Mouse (Mus musculus): ENCODE data around the gene Pnmal1. TPM values are rescaled to one million over a fixed set of nuclear protein-coding genes. Genes with fewer than 3 reads are reported as not detected.
"Not testable (repeated sequence)": the region's sequence is repeated elsewhere in the genome, so short reads cannot be mapped to it uniquely, and the experiment has no call there.

Pnmal1 gene
- total and polyA plus RNA-seq, 2 experiments from 2014 or later = 41.2 to 65.2 TPM

DNA sequence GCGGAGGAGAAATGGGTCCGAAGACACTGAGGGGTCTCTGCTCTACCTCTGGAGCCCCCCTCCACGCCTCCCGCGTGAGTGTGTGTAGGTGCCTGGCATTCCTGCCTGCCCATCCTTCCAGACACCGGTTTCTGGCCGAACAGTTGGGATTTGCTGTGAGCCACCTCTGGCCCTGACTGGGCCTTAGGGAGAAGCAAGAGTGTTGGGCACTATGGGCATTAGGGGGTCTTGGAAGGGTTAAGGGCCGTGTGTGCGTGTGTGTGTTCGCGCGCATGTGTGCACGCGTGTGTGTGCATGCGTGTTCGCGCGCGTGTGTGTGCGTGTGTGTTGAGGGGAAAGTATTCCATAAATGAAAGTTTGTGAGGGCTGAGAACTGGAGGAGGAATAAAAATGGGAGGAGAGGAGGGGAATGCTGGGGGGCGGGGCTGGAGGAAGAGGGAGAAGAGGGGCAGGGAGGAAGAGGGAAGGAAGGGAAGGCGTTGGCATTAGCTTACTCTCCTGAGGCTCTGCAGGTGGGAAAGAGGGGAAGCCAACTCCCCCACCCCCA is 12.1 kb upstream of the Pnmal1 start:
- ATAC-seq (ENCODE audit: low FRiP score) (no peak), DNase-seq (ENCODE audit: low spot score) (no peak)
- H3K36me3 ChIP-seq (ENCODE audit: insufficient read depth, low read length) = no peaks in the 10 kb centered on the region; the same call in 1 of the 2 replicates
- TF ChIP-seq CTCF (IDR thresholded peaks at IDR 0.05) = no peak
- no peaks in the 10 kb centered on the region for H3K27me3 ChIP-seq (ENCODE audit: insufficient read depth, low read length)
- H3K4me3 ChIP-seq (ENCODE audit: low read depth, low read length) = peak overlapping the region; percentile 69
- peak overlapping the region; percentile 93 for H3K27ac ChIP-seq (ENCODE audit: low read depth, low read length)
- H3K4me1 ChIP-seq (ENCODE audit: insufficient read depth, low read length) = peaks cover 25% of the 10 kb centered on the region
- peak overlapping the region; percentile 93 for H3K9ac ChIP-seq (replicated peaks; ENCODE audit: low read length, poor library complexity, severe bottlenecking)
- H3K4me2 ChIP-seq (ENCODE audit: low read depth, low read length, poor library complexity, severe bottlenecking) = peak overlapping the region; percentile 93
- whole genome bisulfite sequencing = 9% methylated on average over 20 of the region's 22 CpGs
- H3K9me3 ChIP-seq (ENCODE audit: low read length) = no peaks in the 10 kb centered on the region

DNA sequence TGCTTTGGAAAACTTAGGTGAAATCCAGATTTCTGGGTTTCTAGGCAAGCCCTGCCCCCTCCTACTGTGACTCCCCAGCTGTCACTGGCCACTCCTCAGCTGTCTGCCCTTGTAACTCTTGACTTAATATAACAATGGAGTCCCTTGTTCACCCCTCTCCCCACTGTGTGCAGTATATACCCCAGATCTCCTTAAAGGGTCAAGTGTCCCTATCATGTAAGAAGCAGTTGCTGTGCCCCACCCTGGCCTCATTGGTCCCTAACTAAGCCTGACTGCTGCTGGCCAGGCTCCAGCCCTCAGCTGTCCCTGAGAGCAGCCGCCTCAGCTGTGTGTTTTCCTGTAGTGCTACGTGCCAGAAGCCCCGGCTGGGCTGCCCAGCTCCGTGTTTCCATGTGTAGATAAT is 11.5 kb upstream of the Pnmal1 start:
- TF ChIP-seq CTCF (IDR thresholded peaks at IDR 0.05) = no peak
- no peak for ATAC-seq (ENCODE audit: low FRiP score)
- H3K9ac ChIP-seq (replicated peaks; ENCODE audit: low read length, poor library complexity, severe bottlenecking) = peak overlapping the region; percentile 93
- H3K36me3 ChIP-seq (ENCODE audit: insufficient read depth, low read length) = no peaks in the 10 kb centered on the region; the same call in 1 of the 2 replicates
- H3K4me2 ChIP-seq (ENCODE audit: low read depth, low read length, poor library complexity, severe bottlenecking) = peak overlapping the region; percentile 93
- H3K27me3 ChIP-seq (ENCODE audit: insufficient read depth, low read length) = no peaks in the 10 kb centered on the region
- 0% methylated on average over 4 of the region's 4 CpGs for WGBS
- no peaks in the 10 kb centered on the region for H3K9me3 ChIP-seq (ENCODE audit: low read length)
- peak overlapping the region; percentile 93; the same call in 1 of the 2 replicates for H3K27ac ChIP-seq (ENCODE audit: low read depth, low read length)
- H3K4me1 ChIP-seq (ENCODE audit: insufficient read depth, low read length) = peaks cover 25% of the 10 kb centered on the region
- peak overlapping the region; percentile 69 for H3K4me3 ChIP-seq (ENCODE audit: low read depth, low read length)
- DNase-seq (ENCODE audit: low spot score) = peak; percentile 82

DNA sequence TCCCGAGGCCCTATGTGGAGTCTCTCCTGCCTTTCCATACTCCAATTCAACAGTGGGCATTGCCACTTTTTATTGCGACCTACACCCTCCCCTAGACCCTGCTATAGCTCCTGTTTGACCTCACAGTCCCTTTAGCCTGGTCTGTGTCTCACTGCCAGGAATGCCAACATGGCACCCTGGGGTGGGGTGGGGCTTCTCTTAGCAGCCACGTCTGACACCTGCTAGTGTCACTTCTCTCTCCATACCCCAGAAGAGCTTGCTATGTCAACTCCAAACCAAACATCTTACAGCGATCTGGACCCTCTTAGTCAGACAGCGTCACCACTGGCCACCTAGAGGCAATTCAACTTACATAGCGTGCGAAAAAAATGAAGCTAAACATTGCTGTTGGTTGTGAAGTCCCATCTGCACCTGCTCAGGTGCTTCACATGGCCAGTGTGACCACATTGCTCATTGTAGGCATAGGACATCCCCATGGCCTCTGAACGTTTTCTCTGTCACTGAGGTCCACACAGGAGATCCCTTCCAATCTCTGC is 10.5 kb upstream of the Pnmal1 start:
- TF ChIP-seq CTCF (IDR thresholded peaks at IDR 0.05) = peak; percentile 59

DNA sequence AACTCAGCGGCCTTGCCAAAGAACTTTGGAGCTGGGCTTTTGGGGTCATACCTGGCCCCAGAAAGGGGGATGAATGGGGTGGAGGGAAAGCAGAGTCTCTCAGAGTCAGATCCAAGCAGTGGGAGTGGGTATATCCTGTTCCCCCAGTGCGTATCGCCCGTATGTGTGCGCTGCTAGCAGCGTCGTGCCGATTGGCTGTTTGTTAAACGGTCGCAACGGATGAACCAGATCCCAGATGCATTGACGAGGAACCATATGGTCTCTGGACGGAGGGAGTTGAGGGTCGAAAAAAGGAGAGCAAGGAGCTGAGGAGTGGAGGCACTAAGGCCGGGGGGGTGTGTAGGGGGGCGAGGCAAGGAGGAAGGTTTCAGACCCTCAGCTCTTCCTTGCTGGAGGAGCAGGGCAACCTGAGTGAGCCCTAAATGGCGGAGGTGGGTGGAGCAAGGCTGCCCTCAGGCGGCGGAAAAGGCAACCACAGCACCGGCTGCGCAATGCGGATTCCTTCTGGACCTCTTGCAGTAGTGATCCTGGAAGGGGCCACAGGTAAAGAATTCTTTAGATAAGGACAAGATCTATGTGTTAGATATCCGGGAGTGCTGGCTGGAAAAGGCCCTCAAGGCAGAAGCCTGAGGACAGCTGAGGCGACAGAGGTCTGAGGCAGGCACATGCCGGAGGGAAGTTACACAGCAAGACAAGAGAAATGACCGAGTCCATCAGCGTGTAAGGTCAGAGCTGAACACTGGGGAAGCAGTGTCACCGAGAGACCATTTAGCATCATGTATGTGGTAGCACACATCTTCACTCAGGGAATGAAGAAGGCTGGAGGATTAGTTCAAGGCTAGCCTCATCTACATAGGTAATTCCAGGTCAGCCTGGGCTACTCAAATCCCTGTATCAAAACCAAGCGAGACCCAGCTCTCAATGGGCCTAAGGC is 9.3 kb upstream of the Pnmal1 start:
- H3K4me2 ChIP-seq (ENCODE audit: low read depth, low read length, poor library complexity, severe bottlenecking) = peak overlapping the region; percentile 93
- H3K4me3 ChIP-seq (ENCODE audit: low read depth, low read length) = peak overlapping the region; percentile 5; the same call in 1 of the 2 replicates
- no peaks in the 10 kb centered on the region; the same call in 1 of the 2 replicates for H3K36me3 ChIP-seq (ENCODE audit: insufficient read depth, low read length)
- 9% methylated on average over 29 of the region's 29 CpGs for WGBS
- peak overlapping the region; percentile 25; the same call in 1 of the 2 replicates for H3K9ac ChIP-seq (replicated peaks; ENCODE audit: low read length, poor library complexity, severe bottlenecking)
- no peaks in the 10 kb centered on the region for H3K9me3 ChIP-seq (ENCODE audit: low read length)
- H3K27ac ChIP-seq (ENCODE audit: low read depth, low read length) = peak overlapping the region; percentile 45
- DNase-seq (ENCODE audit: low spot score) (peak; percentile 88), ATAC-seq (ENCODE audit: low FRiP score) (peak; percentile 32)
- H3K4me1 ChIP-seq (ENCODE audit: insufficient read depth, low read length) = peaks cover 12% of the 10 kb centered on the region
- no peaks in the 10 kb centered on the region for H3K27me3 ChIP-seq (ENCODE audit: insufficient read depth, low read length)
- peak; percentile 91 for TF ChIP-seq CTCF (IDR thresholded peaks at IDR 0.05)

More for the DNA sequence above, 10.5 kb upstream of the Pnmal1 start:
- peak; percentile 65 for DNase-seq (ENCODE audit: low spot score)
- Histone ChIP-seq H3K36me3 (ENCODE audit: insufficient read depth, low read length) (no peaks in the 10 kb centered on the region; the same call in 1 of the 2 replicates), H3K4me3 (ENCODE audit: low read depth, low read length) (peak overlapping the region; percentile 69), H3K27me3 (ENCODE audit: insufficient read depth, low read length) (no peaks in the 10 kb centered on the region), H3K9me3 (ENCODE audit: low read length) (no peaks in the 10 kb centered on the region), H3K9ac (replicated peaks; ENCODE audit: low read length, poor library complexity, severe bottlenecking) (0 out of 2 replicates have a peak overlapping the region, but pooled peaks have one; percentile 13), H3K4me1 (ENCODE audit: insufficient read depth, low read length) (peaks cover 15% of the 10 kb centered on the region), H3K4me2 (ENCODE audit: low read depth, low read length, poor library complexity, severe bottlenecking) (peak overlapping the region; percentile 93), H3K27ac (ENCODE audit: low read depth, low read length) (peak overlapping the region; percentile 45; the same call in 1 of the 2 replicates)
- WGBS = 56% methylated on average over 8 of the region's 8 CpGs
- ATAC-seq (ENCODE audit: low FRiP score) = no peak

DNA sequence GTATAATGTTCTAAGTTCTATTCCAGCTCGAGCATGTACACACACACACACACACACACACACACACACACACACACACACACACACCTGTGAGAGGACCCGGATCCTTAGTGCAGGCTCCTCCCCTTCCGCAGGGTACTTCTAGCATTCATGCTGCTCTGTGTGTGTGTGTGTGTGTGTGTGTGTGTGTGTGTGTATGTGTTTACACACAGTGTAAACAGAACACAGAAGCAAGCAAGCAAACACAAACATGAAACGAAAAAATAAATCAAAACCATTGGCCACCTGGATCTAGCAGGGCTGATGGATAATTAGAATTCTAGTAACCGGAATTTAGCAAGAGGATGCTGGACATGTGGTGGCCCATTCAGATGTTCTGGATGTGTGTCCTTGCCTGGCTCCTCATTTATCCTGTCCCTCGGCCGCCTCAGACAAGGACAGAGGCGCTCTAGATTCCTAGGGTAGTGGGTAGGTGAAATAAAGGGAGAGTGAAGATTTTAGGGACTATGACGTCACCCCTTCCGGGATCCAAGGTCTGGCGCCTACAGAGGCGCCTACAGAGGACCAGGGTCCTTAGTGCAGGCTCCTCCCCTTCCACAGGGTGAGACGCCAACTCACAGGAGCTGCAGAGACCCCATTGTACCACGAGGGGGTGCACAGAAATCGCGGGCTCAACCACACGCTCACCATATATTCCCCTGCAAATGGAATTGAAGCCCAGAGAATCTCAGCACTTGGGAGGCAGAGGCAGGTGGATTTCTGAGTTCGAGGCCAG is 8.4 kb upstream of the Pnmal1 start:
- no peak overlapping the region for H3K9ac ChIP-seq (replicated peaks; ENCODE audit: low read length, poor library complexity, severe bottlenecking)
- peaks cover 12% of the 10 kb centered on the region for H3K4me1 ChIP-seq (ENCODE audit: insufficient read depth, low read length)
- WGBS = 26% methylated on average over 18 of the region's 18 CpGs
- no peaks in the 10 kb centered on the region for H3K9me3 ChIP-seq (ENCODE audit: low read length)
- no peak overlapping the region for H3K4me3 ChIP-seq (ENCODE audit: low read depth, low read length)
- DNase-seq (ENCODE audit: low spot score) = peak; percentile 87
- peak overlapping the region; percentile 65 for H3K27ac ChIP-seq (ENCODE audit: low read depth, low read length)
- ATAC-seq (ENCODE audit: low FRiP score) = peak; percentile 48
- H3K36me3 ChIP-seq (ENCODE audit: insufficient read depth, low read length) = no peaks in the 10 kb centered on the region; the same call in 1 of the 2 replicates
- TF ChIP-seq CTCF (IDR thresholded peaks at IDR 0.05) = peak; percentile 87
- H3K4me2 ChIP-seq (ENCODE audit: low read depth, low read length, poor library complexity, severe bottlenecking) = no peak overlapping the region
- H3K27me3 ChIP-seq (ENCODE audit: insufficient read depth, low read length) = no peaks in the 10 kb centered on the region

DNA sequence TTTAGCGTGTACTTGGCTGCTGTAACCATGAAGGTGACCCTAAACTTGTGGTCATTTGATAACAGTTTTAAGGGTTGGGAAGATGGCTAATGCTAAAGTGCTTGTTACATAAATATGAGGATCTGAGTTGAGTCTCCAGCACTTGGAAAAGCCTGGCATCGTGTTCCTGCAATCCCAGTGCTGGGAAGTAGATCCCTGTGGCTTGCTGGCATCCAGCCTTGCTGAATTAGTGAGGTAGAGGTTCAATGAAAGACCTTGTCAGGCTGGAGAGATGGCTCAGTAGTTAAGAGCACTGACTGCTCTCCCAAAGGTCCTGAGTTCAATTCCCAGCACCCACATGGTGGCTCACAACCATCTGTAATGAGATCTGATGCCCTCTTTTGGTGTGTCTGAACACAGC is 5.7 kb upstream of the Pnmal1 start:
- WGBS = 70% methylated on average over 2 of the region's 2 CpGs
- DNase-seq (ENCODE audit: low spot score); H3K4me1 ChIP-seq (ENCODE audit: insufficient read depth, low read length); H3K4me2 ChIP-seq (ENCODE audit: low read depth, low read length, poor library complexity, severe bottlenecking); H3K9me3 ChIP-seq (ENCODE audit: low read length); H3K27ac ChIP-seq (ENCODE audit: low read depth, low read length); H3K9ac ChIP-seq (replicated peaks; ENCODE audit: low read length, poor library complexity, severe bottlenecking); H3K36me3 ChIP-seq (ENCODE audit: insufficient read depth, low read length); ATAC-seq (ENCODE audit: low FRiP score); H3K27me3 ChIP-seq (ENCODE audit: insufficient read depth, low read length); H3K4me3 ChIP-seq (ENCODE audit: low read depth, low read length): not testable (repeated sequence)
